Mouse (Mus musculus) thymus, adult 2 months (tissue): ENCODE measurements around the gene Syngr1. TPM values are rescaled to one million over a fixed set of nuclear protein-coding genes. Genes with fewer than 3 reads are reported as not detected.

Source experiments
- DNase-seq: peaks from one replicate; pipeline ENCODE4 v3.0.0; 2021
- H3K27ac ChIP-seq: fragments of 200-500 bp; 2 replicates; pipeline ENCODE4 v1.5.1; 2012; ENCODE audit warnings: low read length, control low read depth; ENCODE audit not compliant: control insufficient read depth, insufficient read depth
- H3K27me3 ChIP-seq: fragments of 200-500 bp; 2 replicates; pipeline ENCODE4 v1.6.1; 2012; ENCODE audit warnings: mild to moderate bottlenecking, low read length, moderate library complexity, mixed read lengths; ENCODE audit not compliant: control insufficient read depth, insufficient read depth
- H3K36me3 ChIP-seq: fragments of 200-500 bp; 2 replicates; pipeline ENCODE4 v1.6.1; 2012; ENCODE audit warnings: mild to moderate bottlenecking, low read length, moderate library complexity; ENCODE audit not compliant: control insufficient read depth, insufficient read depth
- H3K4me1 ChIP-seq: fragments of 200-500 bp; replicated peaks from 2 replicates; pipeline ENCODE4 v1.6.1; 2012; ENCODE audit warnings: low read length; ENCODE audit not compliant: control insufficient read depth, insufficient read depth
- H3K4me3 ChIP-seq: fragments of 200-500 bp; 2 replicates; pipeline ENCODE4 v1.5.1; 2012; ENCODE audit warnings: mild to moderate bottlenecking, low read length, control low read depth, moderate library complexity; ENCODE audit not compliant: control insufficient read depth, insufficient read depth
- CTCF ChIP-seq: fragments of 200-500 bp; IDR thresholded peaks from 2 replicates; pipeline ENCODE4 v1.5.1; 2012; ENCODE audit warnings: mild to moderate bottlenecking, control low read depth, low read length, moderate library complexity, borderline replicate concordance; ENCODE audit not compliant: control insufficient read depth, poor library complexity, insufficient read depth; ENCODE audit errors: extremely low read depth
- POLR2A ChIP-seq: fragments of 200-500 bp; IDR thresholded peaks from 2 replicates; pipeline ENCODE4 v1.6.1; 2012; ENCODE audit warnings: mild to moderate bottlenecking, low read length, control low read depth, moderate library complexity; ENCODE audit not compliant: control insufficient read depth, poor library complexity, insufficient read depth; ENCODE audit errors: extremely low read depth
- WGBS: fragments of 180-500 bp; shearing (Covaris S2); methylation state at CpG from one replicate; pipeline ENCODE4 v1.1.7; 2018; 5-methylcytosine and 5-hydroxymethylcytosine counted together
- polyA plus RNA-seq: library from polyadenylated mRNA; depleted of rRNA; stranded (reverse); fragments of >200 nt; gene quantifications from 2 replicates; pipeline ENCODE4 v1.2.3, GENCODE M21; 2012

The Syngr1 gene
- polyA plus RNA-seq, 1 experiment: 121 TPM

- peaks cover 38% of the 10 kb centered on the region for H3K36me3 ChIP-seq
- TF ChIP-seq CTCF (no peak), POLR2A (no peak)
- no peak overlapping the region for H3K4me3 ChIP-seq
- 68% methylated on average over 3 of the region's 3 CpGs for WGBS
- no peaks in the 10 kb centered on the region for H3K27me3 ChIP-seq
- DNase-seq: no peak
- H3K4me1 ChIP-seq: no peaks in the 10 kb centered on the region
- H3K27ac ChIP-seq: no peak overlapping the region
Measured at GRCm38 (mm10) chr15:80075374-80075694, 15.8 kb upstream of the Syngr1 start.

- Histone ChIP-seq H3K27ac (no peak overlapping the region), H3K36me3 (peaks cover 43% of the 10 kb centered on the region), H3K4me3 (no peak overlapping the region), H3K4me1 (peaks cover 1% of the 10 kb centered on the region), H3K27me3 (no peaks in the 10 kb centered on the region)
- WGBS: 58% methylated on average over 5 of the region's 5 CpGs
- TF ChIP-seq CTCF (no peak), POLR2A (no peak)
- no peak for DNase-seq
Measured at GRCm38 (mm10) chr15:80075733-80076337, 15.3 kb upstream of the Syngr1 start.

DNA sequence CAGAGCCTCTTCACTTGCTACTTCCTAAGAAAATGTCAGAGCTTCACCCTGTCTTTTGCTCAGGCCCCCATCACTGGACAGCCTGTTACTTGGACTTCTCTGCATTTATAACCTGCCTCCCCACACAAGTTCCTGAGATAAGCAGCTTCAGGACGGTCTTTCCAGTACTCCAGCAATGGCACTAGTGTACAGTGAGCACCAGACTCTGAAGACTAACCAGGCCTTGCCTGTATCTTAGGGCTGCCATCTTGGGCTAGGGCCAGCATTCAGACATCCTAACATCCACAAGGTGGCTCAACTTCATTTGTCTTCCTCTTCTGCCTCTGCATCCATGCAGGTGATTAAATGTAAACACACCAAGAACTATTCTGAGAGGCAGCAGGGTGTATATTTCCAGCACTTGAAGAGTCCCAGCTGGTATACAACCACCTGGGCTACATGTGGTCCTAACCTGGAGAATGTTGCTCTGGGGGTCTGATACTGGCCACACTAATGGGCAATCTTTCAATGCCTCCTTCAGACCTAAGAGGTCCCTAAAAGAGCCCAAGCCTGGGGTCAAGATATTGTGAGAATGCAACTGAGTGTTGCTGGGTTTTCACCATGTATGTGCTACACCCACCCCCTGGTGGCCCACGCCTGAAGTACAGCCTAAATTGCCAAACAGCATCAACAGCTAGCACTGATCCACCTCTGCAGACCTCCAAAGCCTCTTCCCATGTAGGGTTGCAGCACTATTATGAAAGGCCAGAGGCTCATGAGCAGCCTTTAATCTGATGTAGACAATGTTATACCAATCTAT lies 14.6 kb upstream of the Syngr1 start:
- WGBS: 47% methylated on average over 2 of the region's 2 CpGs
- peaks cover 7% of the 10 kb centered on the region for H3K4me1 ChIP-seq
- no peak overlapping the region for H3K4me3 ChIP-seq
- H3K27ac ChIP-seq: no peak overlapping the region
- H3K36me3 ChIP-seq: peaks cover 48% of the 10 kb centered on the region
- DNase-seq: peak; percentile 72
- no peaks in the 10 kb centered on the region for H3K27me3 ChIP-seq
- TF ChIP-seq CTCF (peak; percentile 52; the same call in 1 of the 2 replicates), POLR2A (no peak)

GRCm38 (mm10) chr15:80078058-80078814 lies 12.9 kb upstream of the Syngr1 start:
- DNase-seq: no peak
- TF ChIP-seq CTCF (no peak), POLR2A (no peak)
- no peaks in the 10 kb centered on the region for H3K27me3 ChIP-seq
- H3K4me1 ChIP-seq: peaks cover 15% of the 10 kb centered on the region
- H3K27ac ChIP-seq: no peak overlapping the region
- H3K4me3 ChIP-seq: no peak overlapping the region
- 90% methylated on average over 11 of the region's 11 CpGs for WGBS
- H3K36me3 ChIP-seq: peaks cover 56% of the 10 kb centered on the region

GRCm38 (mm10) chr15:80079129-80079668 lies 11.9 kb upstream of the Syngr1 start:
- Histone ChIP-seq H3K4me1 (peaks cover 15% of the 10 kb centered on the region), H3K27ac (no peak overlapping the region), H3K27me3 (no peaks in the 10 kb centered on the region), H3K36me3 (peaks cover 56% of the 10 kb centered on the region), H3K4me3 (no peak overlapping the region)
- TF ChIP-seq POLR2A: no peak
- no peak for TF ChIP-seq CTCF
- 96% methylated on average over 5 of the region's 5 CpGs for WGBS
- no peak for DNase-seq

GRCm38 (mm10) chr15:80079954-80080353 lies 11.2 kb upstream of the Syngr1 start:
- 94% methylated on average over 3 of the region's 3 CpGs for WGBS
- Histone ChIP-seq H3K27ac (no peak overlapping the region), H3K4me1 (peaks cover 15% of the 10 kb centered on the region), H3K27me3 (no peaks in the 10 kb centered on the region), H3K4me3 (no peak overlapping the region), H3K36me3 (peaks cover 56% of the 10 kb centered on the region)
- TF ChIP-seq CTCF: no peak
- no peak for TF ChIP-seq POLR2A
- DNase-seq: no peak
